Comparison of ENCODE assay signal across 9 mouse cellular contexts in the genomic region with DNA sequence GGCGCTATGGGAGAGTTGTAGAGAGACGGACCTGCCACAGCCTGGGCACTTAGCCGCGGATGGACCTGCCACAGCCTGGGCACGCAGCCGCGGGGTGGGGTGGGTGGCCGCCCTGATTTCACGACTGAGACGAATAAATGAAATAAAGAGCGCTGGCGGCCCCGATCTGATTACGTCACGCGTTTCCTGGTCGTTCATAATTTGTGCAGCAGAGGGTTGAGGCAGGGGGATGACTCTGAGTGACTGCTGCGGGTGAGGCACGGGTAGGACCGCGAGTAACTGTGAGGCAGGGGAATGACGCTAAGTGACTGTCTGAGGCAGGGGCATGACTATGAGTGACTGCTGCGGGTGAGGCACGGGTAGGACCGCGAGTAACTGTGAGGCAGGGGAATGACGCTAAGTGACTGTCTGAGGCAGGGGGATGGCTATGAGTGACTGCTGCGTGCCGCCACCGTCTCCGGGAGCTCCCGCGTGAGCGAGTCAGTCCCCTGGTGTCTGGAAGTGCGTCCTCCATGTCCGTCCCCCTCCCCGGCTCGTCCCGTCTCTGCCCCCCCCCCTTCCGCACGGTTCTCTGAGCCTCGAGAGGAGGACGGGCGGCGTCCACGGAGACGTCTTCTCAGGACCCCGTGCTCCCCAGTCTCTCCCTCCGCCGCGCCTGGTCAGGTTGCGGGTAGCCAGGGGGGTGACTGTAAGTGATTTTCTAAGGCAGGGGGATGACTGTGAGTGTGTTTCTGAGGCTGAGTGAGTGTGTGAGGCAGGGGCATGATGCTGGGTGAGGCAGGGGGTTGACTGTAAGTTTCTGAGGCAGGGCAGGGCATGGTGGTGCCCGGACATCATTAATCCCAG. TPM values are rescaled to one million over a fixed set of nuclear protein-coding genes. Genes with fewer than 3 reads are reported as not detected.
DNase-seq lines count a peak whose midpoint lies in the region; ATAC-seq lines count a peak whose summit lies in the region.
"Had no signal": no experiment of that assay in that cellular context is flagged by ENCODE, and none has a peak within 500 bp of the region (broad histone marks: within the 10 kb centered on the region; RNA-seq: fewer than 3 reads in every experiment).

No protein-coding gene starts in this region.

- no peak overlapping the region for H3K27ac ChIP-seq in kidney, embryonic 16.5 days (ENCODE audit: low read length)

- H3K4me1 ChIP-seq in kidney, embryonic 16.5 days (ENCODE audit: insufficient read depth, low read length), result no peaks in the 10 kb centered on the region

- WGBS in kidney, embryonic 16.5 days, result under 1% methylated on average over 47 of the region's 53 CpGs

- no peaks in the 10 kb centered on the region for H3K36me3 ChIP-seq in kidney, embryonic 16.5 days (ENCODE audit: insufficient read depth, low read length)

- no peaks in the 10 kb centered on the region for H3K9me3 ChIP-seq in kidney, embryonic 16.5 days (ENCODE audit: low read length)

- DNase-seq in A20 (ENCODE audit: low read depth, low spot score), result peak; percentile 85
- peak; percentile 83 for DNase-seq in CD4-positive, CD25-positive, alpha-beta regulatory T cell, adult 2 months (ENCODE audit: low read depth, low spot score)
- peak; percentile 21 to 34 for DNase-seq in heart, adult 9 months (ENCODE audit: low spot score in 2 of 2)
- peak; percentile 54 for DNase-seq in lung, postnatal 10 days
- peak; percentile 33 for DNase-seq in retina, postnatal 7 days (ENCODE audit: low read depth, low spot score)

- H3K27me3 ChIP-seq in kidney, embryonic 16.5 days (ENCODE audit: insufficient read depth, low read length), result no peaks in the 10 kb centered on the region

- peak overlapping the region; percentile 50 for H3K4me3 ChIP-seq in kidney, embryonic 16.5 days (ENCODE audit: low read length)

- ATAC-seq in common myeloid progenitor, adult 5-6 weeks (replicated peaks; ENCODE audit: low read depth, poor library complexity, severe bottlenecking), result peak; percentile 8; the same call in 1 of the 2 replicates
- peak; percentile 10 for ATAC-seq in kidney, embryonic 16.5 days (ENCODE audit: low FRiP score, low TSS enrichment)
- ATAC-seq in activated CD4-positive, CD25-positive, alpha-beta regulatory T cell, adult 4 months, result no peak

- peak overlapping the region; percentile 12; the same call in 1 of the 2 replicates for H3K9ac ChIP-seq in kidney, embryonic 16.5 days (replicated peaks; ENCODE audit: low read length)

- H3K4me2 ChIP-seq in kidney, embryonic 16.5 days (replicated peaks; ENCODE audit: low read depth, low read length), result peak overlapping the region; percentile 61

RNA-seq across cellular contexts. Expression of a gene that starts 45.1 kb away (rescaled TPM):
- 0.59 and 0.87 TPM in 2 replicates for total RNA-seq in common myeloid progenitor, adult 5-6 weeks (2017)
- 2.0 and 2.5 TPM in 2 replicates for polyA plus RNA-seq in kidney, embryonic 16.5 days (2015; fragmentation: Nextera tagmentation; extraction: Ambion mirVana)
- polyA plus RNA-seq in activated CD4-positive, CD25-positive, alpha-beta regulatory T cell, adult 4 months (2017; shearing (Covaris generic)), result under 1 TPM; 0.77 to 0.80 TPM

RNA-seq across cellular contexts. Expression of a gene that starts 54.8 kb away (rescaled TPM):
- not detected in 2 replicates for total RNA-seq in common myeloid progenitor, adult 5-6 weeks (2017)
- polyA plus RNA-seq in kidney, embryonic 16.5 days (2015; fragmentation: Nextera tagmentation; extraction: Ambion mirVana), result not detected in 2 replicates
- polyA plus RNA-seq in activated CD4-positive, CD25-positive, alpha-beta regulatory T cell, adult 4 months (2017; shearing (Covaris generic)), result not detected
- total RNA-seq: heart, postnatal 36 days had no signal

Comparison
In these comparisons a context has a peak if more than half of its experiments do, and no peak if none do; other contexts are left out.
1. DNase-seq: peak in every context shown above with its lines; median percentile 85 in A20; 83 in CD4-positive, CD25-positive, alpha-beta regulatory T cell, adult 2 months; 54 in lung, postnatal 10 days; 33 in retina, postnatal 7 days; 28 in heart, adult 9 months.